Mouse (Mus musculus) limb, embryonic 10.5 days (tissue): ENCODE data around the gene Xrn1. TPM values are rescaled to one million over a fixed set of nuclear protein-coding genes. Genes with fewer than 3 reads are reported as not detected.

Experiments
- DNase-seq: peaks from one replicate; pipeline ENCODE4 v3.0.0-alpha.2; 2017; ENCODE audit warnings: low spot score
- H3K27ac ChIP-seq: fragments of 300-500 bp; sonication (generic); 2 replicates; pipeline ENCODE4 v1.5.1; 2016; ENCODE audit warnings: mild to moderate bottlenecking
- H3K27me3 ChIP-seq: fragments of 300-500 bp; sonication (generic); 2 replicates; pipeline ENCODE4 v1.6.1; 2016; ENCODE audit warnings: low read depth, mild to moderate bottlenecking; ENCODE audit not compliant: poor library complexity, severe bottlenecking
- H3K36me3 ChIP-seq: fragments of 300-500 bp; sonication (generic); 2 replicates; pipeline ENCODE4 v1.6.1; 2016; ENCODE audit warnings: mild to moderate bottlenecking, moderate library complexity
- H3K4me1 ChIP-seq: fragments of 300-500 bp; sonication (generic); 2 replicates; pipeline ENCODE4 v1.6.1; 2016
- H3K4me3 ChIP-seq: fragments of 300-500 bp; sonication (generic); 2 replicates; pipeline ENCODE4 v1.5.1; 2016; ENCODE audit warnings: mild to moderate bottlenecking, moderate library complexity
- H3K9me3 ChIP-seq: fragments of 300-500 bp; sonication (generic); replicated peaks from 2 replicates; pipeline ENCODE4 v1.6.1; 2016; ENCODE audit warnings: mild to moderate bottlenecking
- WGBS: fragments of 180-500 bp; shearing (Covaris S2); methylation state at CpG from one replicate; pipeline ENCODE4 v1.1.7; 2016; 5-methylcytosine and 5-hydroxymethylcytosine counted together
- polyA plus RNA-seq: library from polyadenylated mRNA; unstranded; fragments of >200 nt; fragmentation: Nextera tagmentation; extraction: Ambion mirVana; gene quantifications from 2 replicates; pipeline ENCODE4 v1.2.1, GENCODE M21; 2016

Xrn1 gene
- polyA plus RNA-seq, 1 experiment from 2014 or later: 20.0 TPM

- 95% methylated on average over 2 of the region's 2 CpGs for WGBS
- H3K4me3 ChIP-seq: no peak overlapping the region
- no peaks in the 10 kb centered on the region for H3K9me3 ChIP-seq
- H3K27ac ChIP-seq: no peak overlapping the region
- no peaks in the 10 kb centered on the region for H3K27me3 ChIP-seq
- peaks cover 87% of the 10 kb centered on the region for H3K36me3 ChIP-seq
- H3K4me1 ChIP-seq: no peaks in the 10 kb centered on the region
- no peak for DNase-seq
These were observed 37.7 kb downstream of the Xrn1 start for GRCm38 (mm10) chr9:95992255-95992654.

DNA sequence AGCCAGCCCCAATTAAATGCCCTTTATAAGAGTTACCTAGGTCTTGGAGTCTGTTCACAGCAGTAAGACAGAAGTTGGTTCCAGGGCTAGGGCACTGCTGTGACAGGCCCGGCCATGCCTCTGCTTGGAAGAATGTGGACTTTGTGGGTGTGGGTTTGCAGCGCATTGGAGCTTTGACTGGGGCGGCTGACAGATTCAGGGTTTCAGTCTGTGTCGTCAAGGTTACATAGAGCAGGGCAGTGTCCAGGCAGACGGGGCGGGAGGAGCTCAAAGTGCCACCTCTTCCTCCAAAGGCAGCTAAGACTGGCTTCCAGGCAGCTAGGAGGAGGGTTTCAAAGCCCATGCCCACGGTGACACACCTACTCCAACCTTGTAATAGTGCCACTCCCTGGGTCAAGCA, 49.9 kb downstream of the Xrn1 start:
- peaks cover 92% of the 10 kb centered on the region for H3K36me3 ChIP-seq
- WGBS: 95% methylated on average over 7 of the region's 7 CpGs
- no peak overlapping the region for H3K4me3 ChIP-seq
- H3K27me3 ChIP-seq: no peaks in the 10 kb centered on the region
- no peaks in the 10 kb centered on the region for H3K9me3 ChIP-seq
- no peaks in the 10 kb centered on the region for H3K4me1 ChIP-seq
- no peak overlapping the region for H3K27ac ChIP-seq
- no peak for DNase-seq

GRCm38 (mm10) chr9:96010664-96011063, 56.1 kb downstream of the Xrn1 start:
- WGBS: 97% methylated on average over 7 of the region's 7 CpGs
- Histone ChIP-seq H3K27ac (no peak overlapping the region), H3K36me3 (peaks cover 78% of the 10 kb centered on the region), H3K4me1 (no peaks in the 10 kb centered on the region), H3K9me3 (no peaks in the 10 kb centered on the region), H3K27me3 (no peaks in the 10 kb centered on the region), H3K4me3 (no peak overlapping the region)
- DNase-seq: no peak

DNA sequence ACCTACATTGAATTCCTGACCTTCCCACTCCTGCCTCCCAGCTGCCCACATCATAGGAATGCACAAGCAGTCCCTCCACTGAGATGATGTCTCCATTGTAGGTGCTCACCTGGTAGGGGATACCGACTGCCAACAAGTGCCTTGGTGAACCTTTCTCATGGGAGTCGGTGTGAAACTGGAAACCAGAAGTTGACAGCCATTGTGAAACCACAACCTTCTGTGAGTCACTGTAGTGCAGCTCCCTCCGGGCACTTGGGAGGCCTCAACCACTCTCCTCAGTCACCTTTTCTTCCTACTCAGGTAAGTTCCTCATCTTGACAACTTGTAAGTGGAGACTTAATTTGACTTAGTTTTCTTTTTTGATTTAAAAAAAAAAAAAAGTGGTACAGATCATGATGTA, 69.4 kb downstream of the Xrn1 start:
- Histone ChIP-seq H3K27ac (no peak overlapping the region), H3K4me1 (no peaks in the 10 kb centered on the region), H3K9me3 (no peaks in the 10 kb centered on the region), H3K4me3 (no peak overlapping the region), H3K27me3 (no peaks in the 10 kb centered on the region), H3K36me3 (peaks cover 81% of the 10 kb centered on the region)
- WGBS: 93% methylated on average over 3 of the region's 3 CpGs
- no peak for DNase-seq

GRCm38 (mm10) chr9:96027913-96028312, 73.4 kb downstream of the Xrn1 start:
- Histone ChIP-seq H3K4me3 (no peak overlapping the region), H3K27me3 (no peaks in the 10 kb centered on the region), H3K9me3 (no peaks in the 10 kb centered on the region), H3K36me3 (peaks cover 91% of the 10 kb centered on the region), H3K4me1 (no peaks in the 10 kb centered on the region), H3K27ac (no peak overlapping the region)
- no peak for DNase-seq
- 68% methylated on average over 3 of the region's 3 CpGs for WGBS

- H3K9me3 ChIP-seq: no peaks in the 10 kb centered on the region
- H3K27me3 ChIP-seq: no peaks in the 10 kb centered on the region
- DNase-seq: peak; percentile 40
- peaks cover 90% of the 10 kb centered on the region for H3K36me3 ChIP-seq
- H3K4me3 ChIP-seq: no peak overlapping the region
- WGBS: 50% methylated on average over 1 of the region's 1 CpGs
- H3K4me1 ChIP-seq: no peaks in the 10 kb centered on the region
- H3K27ac ChIP-seq: no peak overlapping the region
These were observed 74.3 kb downstream of the Xrn1 start for GRCm38 (mm10) chr9:96028818-96029217.

DNA sequence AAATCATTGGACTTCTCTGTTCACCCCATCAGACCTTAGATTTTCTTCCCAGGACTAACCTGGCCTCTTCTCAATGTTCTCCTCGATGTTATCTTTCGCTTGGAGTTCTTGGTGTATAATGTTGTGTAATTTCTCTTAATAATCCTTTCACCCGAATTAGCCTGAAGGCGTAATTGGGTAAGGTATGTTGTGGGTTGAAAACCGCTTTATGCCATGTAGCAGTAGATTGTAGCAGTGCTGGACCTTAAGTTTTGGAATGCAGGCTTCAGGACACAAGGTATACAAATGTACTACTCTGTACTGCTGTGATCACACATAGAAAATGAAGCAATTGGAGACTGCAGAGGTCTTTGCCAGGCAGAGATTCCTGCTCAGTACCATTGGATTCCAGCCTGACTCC, 75.3 kb downstream of the Xrn1 start:
- H3K27me3 ChIP-seq: no peaks in the 10 kb centered on the region
- DNase-seq: no peak
- 97% methylated on average over 5 of the region's 5 CpGs for WGBS
- H3K4me3 ChIP-seq: no peak overlapping the region
- H3K27ac ChIP-seq: no peak overlapping the region
- H3K36me3 ChIP-seq: peaks cover 93% of the 10 kb centered on the region
- no peaks in the 10 kb centered on the region for H3K9me3 ChIP-seq
- H3K4me1 ChIP-seq: no peaks in the 10 kb centered on the region

DNA sequence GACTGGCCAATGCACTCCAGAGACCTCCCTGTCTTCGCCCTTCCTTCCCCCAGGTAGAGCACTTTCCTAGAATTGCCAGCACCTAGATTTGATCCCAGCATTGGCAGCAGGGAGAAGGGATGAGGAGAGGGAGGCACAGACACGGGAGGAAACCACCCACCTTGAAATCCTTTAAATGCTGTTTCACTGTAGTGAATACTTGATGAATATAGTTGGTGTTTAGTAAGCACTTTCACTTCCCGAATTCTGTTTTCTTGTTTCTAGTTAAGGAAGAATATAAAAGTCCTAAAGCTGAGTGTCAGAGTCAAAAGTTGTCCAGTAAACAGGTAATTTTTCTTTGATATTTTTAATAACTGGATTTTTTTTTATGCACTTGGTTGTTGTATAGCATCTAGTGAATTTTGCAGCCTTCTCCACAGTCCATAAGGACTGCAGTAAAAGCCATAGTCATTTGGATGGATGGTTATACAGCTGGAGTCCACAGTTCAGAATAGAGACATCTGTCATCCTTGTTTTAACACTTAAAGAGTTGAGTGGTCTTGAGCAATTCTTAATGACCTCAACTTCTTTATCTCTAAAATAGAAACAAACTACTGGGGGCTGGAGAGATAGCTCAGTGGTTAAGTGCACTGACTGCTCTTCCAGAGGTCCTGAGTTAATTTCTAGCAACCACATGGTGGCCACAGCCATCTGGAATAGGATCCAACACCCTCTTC, 81.0 kb downstream of the Xrn1 start:
- 83% methylated on average over 3 of the region's 3 CpGs for WGBS

DNA sequence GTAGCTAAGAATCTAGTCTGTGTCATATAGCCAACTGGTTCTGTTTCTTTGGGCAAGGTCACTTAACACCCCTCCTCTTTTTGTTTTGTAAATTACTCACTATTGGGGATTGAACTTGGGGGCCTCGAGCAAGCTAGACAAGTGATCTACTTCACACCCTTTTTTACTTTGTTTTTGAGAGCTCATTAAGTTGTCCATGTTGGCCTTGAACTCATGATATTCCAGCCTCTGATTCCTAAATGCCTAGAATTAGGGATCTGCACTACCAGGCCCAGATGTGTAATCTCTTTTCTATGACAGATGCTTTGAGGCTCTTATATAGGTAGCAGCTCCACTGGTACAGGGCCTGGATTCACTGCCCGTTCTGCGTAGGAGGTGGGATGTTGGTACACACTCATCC, 89.7 kb downstream of the Xrn1 start:
- peaks cover 87% of the 10 kb centered on the region for H3K36me3 ChIP-seq
- WGBS: 96% methylated on average over 3 of the region's 3 CpGs
- no peaks in the 10 kb centered on the region for H3K27me3 ChIP-seq
- H3K27ac ChIP-seq: no peak overlapping the region
- no peaks in the 10 kb centered on the region for H3K9me3 ChIP-seq
- H3K4me3 ChIP-seq: no peak overlapping the region
- H3K4me1 ChIP-seq: no peaks in the 10 kb centered on the region
- no peak for DNase-seq

More for the DNA sequence above, 81.0 kb downstream of the Xrn1 start:
- H3K27me3 ChIP-seq: no peaks in the 10 kb centered on the region
- H3K36me3 ChIP-seq: peaks cover 92% of the 10 kb centered on the region
- H3K4me3 ChIP-seq: no peak overlapping the region
- no peak for DNase-seq
- no peaks in the 10 kb centered on the region for H3K9me3 ChIP-seq
- H3K4me1 ChIP-seq: no peaks in the 10 kb centered on the region
- H3K27ac ChIP-seq: no peak overlapping the region

GRCm38 (mm10) chr9:96051501-96051900, 96.9 kb downstream of the Xrn1 start:
- DNase-seq: no peak
- H3K27ac ChIP-seq: no peak overlapping the region
- 96% methylated on average over 4 of the region's 4 CpGs for WGBS

GRCm38 (mm10) chr9:96054878-96055277, 100.3 kb downstream of the Xrn1 start:
- DNase-seq: no peak
- no peaks in the 10 kb centered on the region for H3K27me3 ChIP-seq
- H3K36me3 ChIP-seq: peaks cover 88% of the 10 kb centered on the region
- H3K9me3 ChIP-seq: no peaks in the 10 kb centered on the region
- H3K27ac ChIP-seq: no peak overlapping the region
- no peak overlapping the region for H3K4me3 ChIP-seq
- H3K4me1 ChIP-seq: no peaks in the 10 kb centered on the region
- 94% methylated on average over 5 of the region's 5 CpGs for WGBS

More at GRCm38 (mm10) chr9:96051501-96051900, 96.9 kb downstream of the Xrn1 start:
- no peak overlapping the region for H3K4me3 ChIP-seq
- no peaks in the 10 kb centered on the region for H3K27me3 ChIP-seq
- no peaks in the 10 kb centered on the region for H3K4me1 ChIP-seq
- peaks cover 92% of the 10 kb centered on the region for H3K36me3 ChIP-seq
- no peaks in the 10 kb centered on the region for H3K9me3 ChIP-seq

- no peaks in the 10 kb centered on the region for H3K27me3 ChIP-seq
- no peak overlapping the region for H3K4me3 ChIP-seq
- DNase-seq: no peak
- H3K9me3 ChIP-seq: no peaks in the 10 kb centered on the region
- no peaks in the 10 kb centered on the region for H3K4me1 ChIP-seq
- 87% methylated on average over 6 of the region's 6 CpGs for WGBS
- no peak overlapping the region for H3K27ac ChIP-seq
- H3K36me3 ChIP-seq: peaks cover 75% of the 10 kb centered on the region
These were observed 102.1 kb downstream of the Xrn1 start for GRCm38 (mm10) chr9:96056417-96057223.

GRCm38 (mm10) chr9:96063083-96063802, 108.7 kb downstream of the Xrn1 start:
- WGBS: 92% methylated on average over 2 of the region's 2 CpGs
- Histone ChIP-seq H3K4me1 (no peaks in the 10 kb centered on the region), H3K9me3 (no peaks in the 10 kb centered on the region), H3K27ac (no peak overlapping the region), H3K36me3 (peaks cover 14% of the 10 kb centered on the region), H3K27me3 (no peaks in the 10 kb centered on the region), H3K4me3 (no peak overlapping the region)
- no peak for DNase-seq
